Mouse (Mus musculus) liver, embryonic 14.5 days (tissue): ENCODE results near the gene Pde4d.

Experiments used
- CTCF ChIP-seq: IDR thresholded peaks from 2 replicates; pipeline ENCODE4 v1.5.1; 2016; ENCODE audit warnings: antibody characterized with exemption, low read depth, control low read depth
- EP300 ChIP-seq: IDR thresholded peaks from 2 replicates; pipeline ENCODE4 v1.6.1; 2016; ENCODE audit warnings: antibody characterized with exemption, low read depth

DNA sequence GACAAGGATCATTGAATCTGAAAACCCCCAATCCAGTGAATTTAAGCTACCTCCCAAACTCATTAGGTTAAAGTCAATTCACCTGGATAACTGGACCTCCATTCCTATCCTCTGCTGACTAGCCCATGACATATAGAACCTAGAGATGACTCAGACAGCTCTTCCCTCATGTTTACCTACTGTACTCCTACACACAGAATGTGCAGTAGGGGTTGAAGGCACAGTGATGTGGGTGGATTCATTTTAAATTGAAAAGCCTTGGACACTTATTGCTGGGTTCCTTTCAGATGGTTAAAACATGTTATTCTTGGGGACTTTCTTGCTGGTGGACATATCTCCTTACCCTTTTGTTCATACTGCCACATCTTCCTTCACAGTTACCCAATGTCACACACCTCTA is 1296.7 kb downstream of the Pde4d start:
- TF ChIP-seq CTCF: no peak
- TF ChIP-seq EP300: no peak
